Mouse (Mus musculus): ENCODE measurements around the gene Polr2a.

The Polr2a gene

DNA sequence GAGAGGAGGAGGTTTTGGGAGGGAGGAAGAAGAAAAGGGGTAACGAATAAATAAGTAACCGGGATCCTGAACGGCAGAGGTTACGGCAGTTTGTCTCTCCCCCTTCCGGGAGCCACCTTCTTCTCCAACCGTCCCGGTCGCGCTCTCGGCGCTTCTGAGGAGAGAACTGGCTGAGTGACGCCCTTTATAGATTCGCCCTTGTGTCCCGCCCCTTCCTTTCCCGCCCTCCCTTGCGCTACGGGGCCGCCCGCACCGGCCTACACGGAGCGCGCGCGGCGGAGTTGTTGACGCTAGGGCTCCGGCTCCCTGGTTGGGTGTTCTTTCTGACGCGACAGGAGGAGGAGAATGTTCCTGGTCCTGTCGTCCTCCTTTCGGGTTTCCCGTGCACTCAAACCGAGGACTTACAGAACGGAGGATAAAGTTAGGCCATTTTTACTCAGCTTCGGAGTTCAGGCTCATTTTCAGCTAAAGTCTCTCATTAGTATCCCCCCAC is at the start of gene Polr2a:
Polr2a (minus strand) TSS at position 160 of the 493 bp plus-strand sequence.
- DNase-seq: peak; percentile 97 to 99

DNA sequence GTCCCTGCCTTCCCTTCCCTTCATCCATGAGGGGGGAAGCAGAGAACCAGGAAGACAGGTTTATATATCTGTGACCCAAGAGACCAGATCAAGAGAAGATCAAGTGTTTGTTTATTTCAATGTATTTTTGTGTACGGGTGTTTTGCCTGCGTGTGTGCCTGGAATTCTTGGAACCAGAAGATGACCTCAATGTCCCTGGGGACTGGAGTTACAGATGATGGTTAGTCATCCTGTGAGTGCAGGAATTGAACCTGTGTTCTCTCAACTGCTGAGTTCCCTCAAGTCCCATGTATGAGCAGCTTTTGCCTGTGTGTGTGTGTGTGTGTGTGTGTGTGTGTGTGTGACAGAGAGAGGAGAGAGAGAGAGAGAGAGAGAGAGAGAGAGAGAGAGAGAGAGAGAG is 49.2 kb upstream of the Polr2a start:
- DNase-seq: no peak

DNA sequence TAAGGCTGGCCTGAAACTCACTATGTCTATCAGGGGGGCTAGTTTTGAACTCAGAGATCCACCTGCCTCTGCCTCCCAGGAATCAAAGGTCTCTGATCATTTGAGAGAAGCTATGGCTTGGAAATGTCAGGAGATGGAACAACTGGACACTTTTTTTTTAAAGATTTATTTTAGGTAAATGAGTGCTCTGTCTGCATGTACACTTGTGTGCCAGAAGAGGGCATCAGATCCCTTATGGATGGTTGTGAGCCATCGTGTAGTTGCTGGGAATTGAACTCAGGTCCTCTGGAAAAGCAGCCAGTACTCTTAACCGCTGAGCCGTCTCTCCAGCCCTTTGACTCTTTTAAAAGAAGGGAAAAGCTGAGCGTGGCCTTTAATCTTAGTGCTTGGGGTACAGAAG is 47.9 kb upstream of the Polr2a start:
- DNase-seq: no peak

DNA sequence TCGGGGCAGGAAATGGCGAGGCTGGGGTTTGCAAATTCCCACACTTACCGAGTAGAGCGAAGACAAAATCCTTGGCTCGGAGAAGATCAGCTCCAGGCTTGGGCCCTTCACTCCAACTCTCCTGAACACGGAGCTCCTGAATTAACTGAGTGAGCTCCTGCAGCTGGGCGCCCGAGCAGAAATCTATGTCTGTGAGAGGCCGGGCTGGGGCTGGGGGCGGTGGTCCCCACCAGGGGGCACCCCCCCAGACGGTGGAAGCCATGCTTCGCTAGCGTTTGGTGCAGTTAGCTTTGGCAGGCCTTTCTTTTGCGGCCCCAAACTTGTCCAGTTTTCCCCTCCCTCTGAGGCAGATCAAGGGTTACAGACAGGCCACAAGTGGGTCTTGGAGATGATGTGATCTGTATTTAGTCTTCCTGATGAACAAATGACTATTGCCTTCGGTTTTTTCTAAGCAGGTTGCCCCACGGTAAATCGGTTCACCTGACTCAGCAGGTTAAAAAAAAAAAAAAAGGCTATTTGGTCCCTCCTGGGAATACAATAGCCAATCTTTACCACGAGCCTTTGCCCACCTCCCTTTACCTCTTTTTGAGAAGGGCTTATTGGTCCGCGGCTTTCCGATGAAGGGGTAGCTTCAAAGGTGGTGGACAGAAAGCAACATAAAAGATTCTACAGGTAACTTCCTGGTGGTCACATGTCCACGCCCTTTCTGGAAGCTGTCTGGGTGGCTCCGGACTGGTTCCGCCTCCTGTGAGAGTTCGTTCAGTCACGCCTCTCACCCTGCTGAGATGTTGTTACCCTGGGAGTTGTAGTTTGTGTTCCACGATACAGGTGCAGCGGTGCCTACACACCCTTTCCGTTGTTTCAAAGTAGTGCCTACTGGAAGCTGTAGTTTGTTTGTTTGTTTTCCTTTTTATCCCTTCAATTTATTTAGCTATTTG is 46.8 kb upstream of the Polr2a start, which contains the start of gene Tmem102:
Tmem102 (minus strand) TSS at position 653 of the 938 bp plus-strand sequence.
- DNase-seq: peak; percentile 65 to 77

DNA sequence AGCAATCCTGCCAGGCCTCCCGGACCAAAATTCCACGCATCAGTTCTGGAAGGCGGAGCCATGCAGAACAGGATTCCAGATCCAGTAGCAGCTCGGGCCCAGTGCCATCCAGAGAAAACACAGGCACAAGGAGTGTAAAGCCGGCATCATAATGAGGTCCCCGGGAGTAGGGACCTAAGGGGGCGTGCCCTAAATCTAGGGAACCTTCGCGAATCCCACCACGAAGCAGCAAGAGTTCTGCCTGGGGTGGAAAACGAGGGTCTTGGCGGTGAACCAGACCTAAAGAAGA is 46.2 kb upstream of the Polr2a start:
- peak; percentile 37 to 60 for DNase-seq

DNA sequence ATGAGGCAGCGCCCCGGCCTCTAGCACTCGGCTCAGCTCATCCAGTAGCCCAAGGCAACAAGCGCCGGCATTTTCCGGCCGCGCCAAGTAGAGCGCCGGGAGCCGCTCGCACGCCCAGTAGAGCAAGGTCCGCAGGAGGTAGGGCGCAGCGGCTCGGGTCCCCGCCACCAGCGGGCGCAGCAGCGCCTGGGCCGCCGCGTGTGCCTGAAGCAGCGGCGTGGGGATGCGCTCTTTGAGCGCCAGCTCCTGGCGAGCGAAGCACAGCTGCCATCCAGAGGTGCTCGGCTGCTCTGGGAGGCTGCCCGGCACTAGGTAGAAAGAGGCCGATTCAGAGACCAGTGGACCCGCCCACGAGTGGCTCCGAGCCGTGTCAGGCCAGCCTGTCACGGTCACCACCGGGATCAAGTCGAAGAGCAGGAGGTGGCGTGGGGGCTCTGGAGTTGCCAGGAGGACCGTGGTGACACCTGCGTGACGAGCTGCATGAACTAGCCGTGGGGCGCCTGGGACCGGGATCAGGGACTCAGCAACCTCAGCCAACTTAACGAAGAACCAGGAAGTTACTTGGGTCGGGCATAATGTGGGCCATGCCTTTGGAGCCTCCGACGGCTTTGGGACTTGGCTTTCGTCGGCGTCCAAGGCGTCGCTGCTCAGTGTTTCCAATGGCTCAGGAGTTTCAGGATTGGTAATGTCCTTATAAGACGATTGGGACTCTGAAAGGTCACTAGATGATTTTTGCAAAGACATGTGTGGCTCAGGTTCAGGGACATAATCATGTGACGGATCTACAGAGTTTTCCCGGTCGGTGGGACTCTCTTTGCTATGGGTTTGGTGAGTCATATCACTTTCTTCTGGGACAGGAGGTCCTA is 45.6 kb upstream of the Polr2a start:
- DNase-seq: peak; percentile 83 to 90

DNA sequence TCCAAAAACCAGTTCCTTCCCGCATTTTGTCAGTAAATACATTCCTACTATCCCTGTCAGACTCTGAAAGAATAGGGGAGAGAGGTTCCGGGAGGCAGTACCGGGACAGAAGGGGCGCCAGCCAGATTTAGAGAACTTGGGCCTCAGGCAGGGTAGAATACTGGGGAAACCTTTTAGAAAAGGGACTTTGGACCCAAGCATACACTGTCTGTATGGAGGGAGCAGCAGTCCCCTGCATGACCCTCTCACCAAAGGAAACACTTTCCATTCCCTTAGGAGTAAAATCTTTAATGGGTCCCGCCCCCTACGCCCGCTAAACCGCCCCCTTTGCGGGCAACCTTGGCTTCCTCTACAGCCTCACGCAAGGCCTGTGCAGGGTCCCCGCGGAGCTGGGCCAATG is 44.9 kb upstream of the Polr2a start:
- no peak for DNase-seq

DNA sequence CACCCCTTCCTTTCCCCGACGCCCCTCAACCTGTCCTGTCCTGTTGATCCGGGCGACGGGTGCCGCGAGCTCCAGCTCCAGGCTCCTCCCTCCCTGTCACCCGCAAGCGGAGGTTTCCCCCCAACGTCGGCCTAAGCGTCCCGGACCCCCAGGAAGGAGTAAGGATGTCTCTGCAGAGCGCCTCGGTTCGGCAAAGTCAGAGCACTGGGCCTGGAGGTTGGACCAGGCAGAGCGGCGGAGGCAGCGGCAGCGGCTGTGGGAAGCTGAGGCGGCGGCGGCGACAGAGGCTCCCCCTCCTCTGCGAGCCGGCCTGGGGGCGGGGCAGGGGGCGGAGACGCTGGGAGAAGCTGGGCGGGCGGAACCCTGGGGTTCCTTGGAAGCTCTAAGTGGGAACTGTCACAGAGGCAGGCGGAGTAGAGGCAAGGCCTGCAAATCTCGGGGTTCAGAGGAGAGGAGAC is 44.2 kb upstream of the Polr2a start:
- DNase-seq: peak; percentile 91 to 93

DNA sequence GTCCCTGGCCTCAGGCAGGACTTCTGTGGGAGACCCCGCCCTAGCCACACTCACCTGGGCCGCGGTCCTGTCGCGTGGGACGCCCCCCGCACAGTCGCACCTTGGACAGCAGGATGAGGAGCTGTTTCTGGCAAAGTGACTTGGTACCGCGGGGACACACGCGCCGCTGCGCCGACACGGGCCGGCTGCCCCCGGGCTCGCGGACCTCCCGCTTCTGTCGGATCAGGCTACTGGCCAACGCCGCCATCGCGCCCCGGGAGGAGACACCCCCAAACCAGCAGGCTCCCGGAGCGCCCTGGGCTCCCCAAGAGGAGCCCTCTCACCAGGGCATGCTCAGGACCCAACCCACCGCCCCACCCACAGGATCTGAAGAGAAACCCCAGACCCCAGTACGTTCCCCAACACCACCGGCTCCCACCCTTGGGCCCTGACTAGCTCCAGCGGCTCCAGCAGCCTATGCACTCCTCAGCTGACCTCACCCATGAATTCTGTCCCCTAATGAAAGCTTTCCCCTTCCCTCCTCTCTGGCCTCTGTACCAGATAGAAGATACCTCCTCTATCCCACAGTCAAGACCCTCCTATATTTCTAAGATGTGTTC is 43.0 kb upstream of the Polr2a start, which contains the start of gene Fgf11:
Fgf11 (minus strand) TSS at position 479 of the 599 bp plus-strand sequence.
- DNase-seq: peak; percentile 28 to 52

DNA sequence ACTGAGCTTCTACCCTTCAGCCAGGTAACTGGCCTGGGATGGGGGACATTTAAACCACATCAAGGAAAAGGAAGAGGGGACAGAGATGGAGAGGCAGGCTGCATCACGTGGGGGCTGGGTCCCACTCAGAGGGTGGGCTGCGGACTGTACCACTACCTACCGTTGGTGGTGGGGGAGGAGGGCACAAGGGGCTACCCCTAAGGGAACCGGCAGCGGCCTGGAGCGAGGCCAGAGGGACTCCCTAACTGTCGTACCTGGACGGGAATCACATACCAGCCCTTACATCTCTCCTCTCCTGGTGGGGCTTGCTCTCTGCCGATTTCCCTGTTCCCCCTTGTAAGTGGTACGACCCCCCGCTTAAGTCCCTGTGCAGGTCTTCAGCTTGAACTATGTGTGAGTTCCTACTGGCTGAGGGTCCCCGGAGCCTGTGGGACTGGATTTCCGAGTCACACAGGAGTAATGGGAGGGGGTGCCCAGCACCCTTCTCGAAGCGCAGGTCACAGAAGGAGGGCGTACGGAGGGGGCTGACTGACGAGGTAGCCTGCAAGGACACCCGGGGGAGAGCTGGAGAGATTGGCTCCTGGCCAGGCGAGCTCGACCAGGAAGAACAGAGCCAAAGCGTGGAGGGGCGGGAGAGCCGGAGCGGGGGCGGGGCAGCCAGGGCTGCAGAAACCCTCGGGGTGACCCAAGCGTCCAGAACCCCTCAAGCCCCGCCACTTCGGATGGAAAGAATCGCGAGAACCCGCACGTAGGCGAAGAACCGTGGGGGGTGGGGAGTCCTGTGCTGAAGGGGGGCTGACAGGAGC is 42.2 kb upstream of the Polr2a start:
- peak; percentile 86 to 91 for DNase-seq

DNA sequence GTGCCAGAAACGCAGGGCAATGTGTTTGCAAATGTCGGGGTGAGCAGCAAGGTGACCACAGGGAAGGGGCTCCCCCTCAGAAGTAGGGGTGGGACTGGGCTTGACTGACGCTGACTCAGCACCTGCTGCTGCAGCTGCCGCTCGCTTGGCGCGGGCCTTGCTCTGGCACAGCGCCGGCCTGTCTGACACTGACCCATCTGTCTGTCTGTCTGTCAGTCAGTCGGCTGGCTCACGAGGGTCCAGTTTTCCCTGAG is 41.6 kb upstream of the Polr2a start:
- peak; percentile 43 to 64 for DNase-seq

DNA sequence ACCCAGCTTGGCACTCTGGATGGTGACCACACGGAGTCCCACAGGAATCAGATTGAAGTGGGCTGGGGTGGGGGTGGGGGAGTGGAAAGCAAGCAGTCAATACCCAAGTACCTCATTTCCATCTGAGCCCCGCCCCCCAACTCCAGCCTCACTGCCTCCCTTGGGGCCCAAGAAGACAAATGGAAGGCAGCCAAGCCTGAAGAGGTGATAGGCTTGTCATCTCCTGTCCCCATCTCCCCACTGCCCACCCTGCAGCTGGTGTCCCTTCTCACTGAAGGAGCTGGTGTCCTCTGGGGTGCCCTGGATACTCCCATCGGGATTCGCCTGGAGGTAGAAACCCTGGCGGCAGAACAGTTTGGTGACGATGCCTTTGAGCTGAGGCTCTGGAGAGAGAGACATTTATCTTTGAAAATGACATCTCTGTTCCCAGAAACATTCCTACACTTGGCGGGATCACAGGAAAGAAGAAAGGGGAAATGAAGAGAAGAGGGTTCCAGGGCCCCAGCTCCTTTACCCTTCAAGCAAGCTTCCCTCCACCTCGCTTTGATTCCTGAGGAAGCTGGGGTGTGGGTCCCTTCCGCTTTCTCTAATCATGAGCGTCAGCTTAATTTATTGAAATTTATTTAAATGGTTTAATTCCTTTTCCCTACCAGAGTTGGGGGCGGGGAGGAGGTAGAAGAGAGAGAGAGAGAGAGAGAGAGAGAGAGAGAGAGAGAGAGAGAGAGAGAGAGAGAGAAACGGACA is 41.1 kb upstream of the Polr2a start:
- DNase-seq: peak in 1 of 2 experiments; percentile 48

DNA sequence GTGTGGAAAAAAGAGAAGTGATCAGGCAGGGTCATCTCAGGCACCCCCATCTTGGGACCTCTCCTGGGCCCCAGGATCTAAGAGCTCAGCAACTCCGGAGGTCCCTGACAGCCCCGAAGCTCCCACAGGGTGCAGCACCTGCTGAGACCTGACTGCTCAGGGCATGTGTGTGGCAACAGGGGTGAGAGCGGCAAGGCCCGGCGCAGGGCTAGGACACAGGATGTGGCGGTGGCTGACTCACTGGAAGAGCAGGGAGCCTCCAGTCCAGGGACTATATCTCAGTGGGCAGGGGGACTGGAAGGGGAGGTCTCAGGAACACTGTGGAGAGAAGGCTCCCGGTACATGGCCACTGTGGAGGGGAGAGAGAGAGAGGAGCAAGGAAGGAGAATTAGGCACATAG is 39.5 kb upstream of the Polr2a start:
- no peak for DNase-seq

DNA sequence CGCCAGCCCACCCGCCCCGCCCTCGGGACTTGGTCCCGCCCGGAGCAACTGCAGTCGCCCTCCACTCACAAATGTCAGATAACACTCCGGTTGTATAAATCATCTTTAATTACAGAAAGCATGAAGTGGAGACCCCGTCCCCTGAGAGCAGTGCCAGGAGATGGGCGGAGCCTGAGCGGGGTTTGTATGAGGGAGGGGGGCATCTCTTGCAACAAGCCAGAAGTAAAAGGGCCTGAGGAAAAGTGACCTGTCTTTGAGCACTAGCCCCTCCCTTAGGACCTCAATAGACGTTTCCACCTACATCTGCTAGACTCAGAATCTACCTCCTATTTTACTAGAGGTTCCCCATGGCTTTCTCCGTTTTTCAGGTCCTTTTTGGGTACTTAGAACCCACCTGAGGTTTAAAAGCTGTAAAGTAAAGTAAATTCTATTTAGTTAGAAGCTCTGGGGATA is 37.6 kb upstream of the Polr2a start:
- no peak for DNase-seq

DNA sequence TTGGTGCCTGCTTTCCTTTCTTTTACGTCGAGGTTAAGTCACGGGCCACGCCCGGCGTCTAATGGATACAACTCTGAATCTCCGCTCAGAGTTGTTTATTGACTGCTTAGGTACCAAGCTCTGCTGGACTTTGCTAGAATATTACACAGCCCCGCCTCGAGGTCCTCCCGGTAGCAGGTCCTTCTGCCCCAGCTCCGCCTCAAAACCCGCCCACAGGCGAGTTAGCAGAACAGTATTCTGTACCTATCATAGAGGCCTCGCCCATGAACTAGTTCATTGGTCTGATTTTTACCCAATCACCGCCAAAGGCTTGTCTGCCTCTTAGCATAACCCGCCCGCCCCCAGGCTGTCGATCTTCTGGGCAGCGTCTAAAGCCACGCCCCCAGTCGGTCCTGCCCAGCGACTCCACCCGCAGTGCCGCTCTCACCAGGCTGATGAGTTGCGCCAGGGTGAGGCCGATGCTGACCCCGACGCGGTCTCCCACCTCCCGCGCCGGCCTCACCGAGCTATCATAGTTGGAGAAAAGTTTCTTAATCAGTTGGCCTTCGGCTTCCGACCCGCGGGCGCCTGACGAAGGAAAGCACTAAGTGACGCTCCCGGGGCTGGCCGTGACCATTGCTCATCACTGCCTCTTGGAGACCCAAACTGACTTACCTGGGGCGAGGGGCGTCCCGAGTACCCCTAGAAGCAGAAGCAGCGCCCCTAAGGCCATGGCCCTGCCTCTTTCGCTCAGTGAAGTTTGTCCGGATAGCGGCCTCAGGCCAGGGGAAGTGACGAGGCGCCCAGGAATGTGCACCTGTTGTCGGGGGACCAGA is 36.9 kb upstream of the Polr2a start, which contains the start of gene Chrnb1:
Chrnb1 (minus strand) TSS at position 776 of the 815 bp plus-strand sequence.
- peak; percentile 94 to 97 for DNase-seq

DNA sequence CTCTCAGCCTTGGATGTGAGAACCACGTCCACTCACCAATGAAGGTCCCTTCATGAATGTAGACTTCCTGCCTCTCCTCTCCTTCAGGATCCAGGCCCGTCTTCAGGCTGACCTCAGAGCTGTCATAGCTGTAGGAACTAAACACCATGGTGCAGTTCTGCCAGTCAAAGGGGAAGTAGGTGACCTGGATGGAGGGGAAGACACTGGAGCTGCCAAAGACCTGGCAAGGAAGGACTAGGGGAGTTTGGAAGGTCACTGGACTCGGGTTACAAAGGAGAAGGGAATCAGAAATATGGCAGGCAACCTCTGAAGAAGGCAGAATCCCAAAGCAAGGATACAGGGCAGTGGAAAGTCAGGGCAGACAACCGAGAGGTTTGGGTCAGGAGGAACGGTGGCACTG is 35.0 kb upstream of the Polr2a start:
- no peak for DNase-seq

DNA sequence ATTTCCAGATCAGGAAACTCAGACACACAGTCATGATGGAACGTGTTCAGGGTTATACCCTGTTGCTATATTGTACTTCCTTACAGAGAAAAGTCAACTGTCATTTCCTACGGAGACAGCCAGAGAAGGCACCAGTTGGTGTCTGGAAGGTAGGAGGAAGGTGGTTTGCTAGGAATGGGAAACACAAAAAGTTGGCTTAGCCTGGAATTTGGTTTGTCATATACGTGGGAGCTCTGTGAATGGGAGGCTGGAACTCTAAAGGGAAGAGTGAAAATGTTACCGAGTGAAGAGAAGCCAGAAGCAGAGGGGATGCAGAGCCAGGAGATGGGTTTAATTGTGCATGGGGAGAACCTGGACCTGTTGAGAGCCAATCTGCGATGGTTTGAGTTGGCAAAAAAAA is 33.0 kb upstream of the Polr2a start:
- DNase-seq: no peak

DNA sequence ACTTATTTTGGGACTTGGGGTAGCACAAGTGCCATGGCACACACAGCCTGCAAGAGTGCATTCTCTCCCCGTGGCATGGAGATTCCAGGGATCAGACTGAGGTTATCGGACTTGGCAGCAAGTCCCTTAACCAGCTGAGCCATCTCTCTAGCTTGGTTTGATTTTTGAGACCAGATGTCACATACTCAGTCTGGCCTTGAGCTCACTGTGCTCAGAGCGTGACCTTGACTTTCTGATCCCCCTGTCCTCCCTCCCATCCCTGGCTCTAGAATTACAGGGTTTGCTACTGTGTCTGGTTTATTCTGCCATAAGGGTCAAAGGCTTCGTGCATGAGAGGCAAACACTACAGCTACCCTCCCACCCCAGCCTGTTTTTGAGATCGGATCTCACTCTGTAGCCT is 31.0 kb upstream of the Polr2a start:
- DNase-seq: no peak

DNA sequence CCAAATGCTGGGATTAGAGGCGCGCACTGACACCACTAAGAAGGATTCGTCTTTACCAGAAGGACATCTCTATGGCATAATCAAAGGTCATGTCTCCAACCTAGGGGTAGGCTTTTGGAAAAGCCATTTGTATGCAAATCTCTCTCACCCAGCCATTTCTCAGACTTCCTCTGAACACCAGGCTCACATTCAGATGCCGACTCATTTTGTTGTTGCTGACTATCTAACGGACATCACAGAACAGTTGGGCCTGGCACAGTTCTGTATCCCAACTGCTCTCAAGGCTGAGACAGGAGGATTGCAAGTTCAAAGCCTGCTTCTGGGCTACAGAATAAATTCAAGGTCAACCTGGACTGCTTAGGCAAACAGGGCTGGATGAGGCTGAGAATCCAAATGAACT is 28.9 kb upstream of the Polr2a start:
- no peak for DNase-seq

DNA sequence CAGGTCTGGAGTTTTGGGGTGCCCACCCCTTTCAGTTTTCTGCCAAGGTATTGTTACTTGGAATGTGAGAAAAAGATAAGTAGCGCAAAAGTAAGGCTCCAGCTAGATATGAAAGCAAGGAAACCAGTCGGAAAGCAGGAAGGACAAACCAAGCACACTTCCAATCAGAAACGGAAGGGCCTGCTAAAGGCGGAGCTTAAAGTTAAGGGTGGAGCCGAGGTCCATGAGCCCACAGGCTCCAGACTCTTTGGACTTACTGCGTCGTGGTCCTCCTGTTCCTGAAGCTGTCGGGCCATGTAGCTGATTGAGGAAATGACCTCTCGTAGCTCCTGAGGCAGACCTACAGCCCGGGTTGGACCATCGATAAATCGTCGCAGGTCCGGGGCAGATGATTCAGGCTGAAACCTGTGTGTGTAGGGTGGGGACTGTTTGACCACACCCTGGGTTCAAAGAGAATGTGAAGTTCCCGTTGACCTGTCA is 26.4 kb upstream of the Polr2a start:
- peak; percentile 45 to 53 for DNase-seq
